Mouse (Mus musculus): ENCODE data around the gene Cop1. TPM values are rescaled to one million over a fixed set of nuclear protein-coding genes. Genes with fewer than 3 reads are reported as not detected.

Cop1 gene
- total RNA-seq, 2 experiments from 2014 or later, result 119 to 135 TPM

Small RNA genes within 50 kb of the gene (microRNA-seq; reads per million reads assigned to microRNA genes)
- 111 to 144 reads per million in 2 experiments for gene Mir1843b
